Mouse (Mus musculus) heart, embryonic 12.5 days (tissue): ENCODE measurements around the gene Tub. TPM values are rescaled to one million over a fixed set of nuclear protein-coding genes. Genes with fewer than 3 reads are reported as not detected.

Experiments used
- ATAC-seq: fragments of 200-750 bp; cut with Nextera tagmentation; 2 replicates; pipeline ENCODE4 v1.8.0; 2017; ENCODE audit warnings: moderate TSS enrichment, moderate library complexity; ENCODE audit not compliant: insufficient number of reproducible peaks, low FRiP score
- H3K27ac ChIP-seq: fragments of 300-500 bp; sonication (generic); 2 replicates; pipeline ENCODE4 v1.5.1; 2016; ENCODE audit warnings: mild to moderate bottlenecking, moderate library complexity; ENCODE audit not compliant: poor library complexity, severe bottlenecking
- H3K27me3 ChIP-seq: fragments of 300-500 bp; sonication (generic); replicated peaks from 2 replicates; pipeline ENCODE4 v1.6.1; 2016; ENCODE audit warnings: mild to moderate bottlenecking, moderate library complexity
- H3K36me3 ChIP-seq: fragments of 300-500 bp; sonication (generic); 2 replicates; pipeline ENCODE4 v1.6.1; 2016; ENCODE audit warnings: mild to moderate bottlenecking, moderate library complexity
- H3K4me1 ChIP-seq: fragments of 300-500 bp; sonication (generic); replicated peaks from 2 replicates; pipeline ENCODE4 v1.6.1; 2016; ENCODE audit warnings: mild to moderate bottlenecking
- H3K4me2 ChIP-seq: fragments of 300-500 bp; sonication (generic); 2 replicates; pipeline ENCODE4 v1.6.1; 2016; ENCODE audit warnings: mild to moderate bottlenecking, moderate library complexity
- H3K4me3 ChIP-seq: fragments of 300-500 bp; sonication (generic); 2 replicates; pipeline ENCODE4 v1.5.1; 2016; ENCODE audit warnings: mild to moderate bottlenecking
- H3K9ac ChIP-seq: fragments of 300-500 bp; sonication (generic); 2 replicates; pipeline ENCODE4 v1.6.1; 2016; ENCODE audit warnings: mild to moderate bottlenecking, moderate library complexity
- H3K9me3 ChIP-seq: fragments of 300-500 bp; sonication (generic); replicated peaks from 2 replicates; pipeline ENCODE4 v1.6.1; 2016; ENCODE audit warnings: mild to moderate bottlenecking, moderate library complexity
- WGBS: fragments of 180-500 bp; shearing (Covaris S2); methylation state at CpG from one replicate; pipeline ENCODE4 v1.1.7; 2016; 5-methylcytosine and 5-hydroxymethylcytosine counted together
- polyA plus RNA-seq: library from polyadenylated mRNA; unstranded; fragments of >200 nt; fragmentation: Nextera tagmentation; extraction: Ambion mirVana; gene quantifications from 2 replicates; pipeline ENCODE4 v1.2.1, GENCODE M21; 2016

Tub gene
- polyA plus RNA-seq = 0.54 and 0.61 TPM in 2 replicates

- no peak within 1 kb of the TSS for H3K27ac ChIP-seq
- H3K9me3 ChIP-seq = no peaks in the 10 kb centered on the region
- ATAC-seq = peak; percentile 51; the same call in 1 of the 2 replicates
- WGBS = 2% methylated on average over 38 of the region's 44 CpGs
- peaks cover 60% of the 10 kb centered on the region for H3K27me3 ChIP-seq
- H3K4me1 ChIP-seq = peaks cover 10% of the 10 kb centered on the region
- H3K4me2 ChIP-seq = peak within 1 kb of the TSS; percentile 80
- peaks cover 6% of the 10 kb centered on the region for H3K36me3 ChIP-seq
- H3K9ac ChIP-seq = peak within 1 kb of the TSS; percentile 14; the same call in 1 of the 2 replicates
- H3K4me3 ChIP-seq = peak within 1 kb of the TSS; percentile 51
Measured at GRCm38 (mm10) chr7:108950312-108950761, at the start of gene Tub. TSS of gene Tub (plus strand) at chr7:108950338.

DNA sequence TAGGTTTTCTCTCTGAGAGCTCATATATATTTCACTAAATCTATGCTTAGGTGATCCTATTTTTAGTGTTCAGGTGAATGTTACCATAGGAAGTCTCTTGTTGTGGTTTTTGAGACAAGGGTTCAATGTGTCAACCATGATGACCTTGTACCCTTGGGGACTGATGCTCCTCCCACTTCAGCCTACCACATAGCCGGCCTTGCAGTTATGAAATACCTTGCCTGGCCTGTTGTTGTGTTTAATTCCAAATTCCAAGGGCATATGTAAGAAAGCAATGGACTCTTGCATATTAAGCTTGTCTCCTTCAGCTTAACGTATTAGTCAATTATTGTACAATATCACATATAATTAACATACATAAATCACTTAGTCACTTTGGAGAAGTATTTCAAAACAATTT, 46.2 kb upstream of the Tub start:
- WGBS = 71% methylated on average over 2 of the region's 2 CpGs

GRCm38 (mm10) chr7:108927043-108927442, 23.1 kb upstream of the Tub start:
- 59% methylated on average over 4 of the region's 4 CpGs for WGBS
- no peak overlapping the region for H3K4me2 ChIP-seq
- H3K36me3 ChIP-seq = no peaks in the 10 kb centered on the region
- H3K4me1 ChIP-seq = no peaks in the 10 kb centered on the region
- H3K4me3 ChIP-seq = no peak overlapping the region
- no peak overlapping the region for H3K27ac ChIP-seq
- ATAC-seq = no peak
- H3K9me3 ChIP-seq = no peaks in the 10 kb centered on the region
- 0 out of 2 replicates have a peak, but pooled peaks cover 2% of the 10 kb centered on the region for H3K27me3 ChIP-seq
- H3K9ac ChIP-seq = no peak overlapping the region

More for the DNA sequence above, 46.2 kb upstream of the Tub start:
- H3K36me3 ChIP-seq = no peaks in the 10 kb centered on the region
- ATAC-seq = no peak
- H3K27me3 ChIP-seq = no peaks in the 10 kb centered on the region
- H3K4me1 ChIP-seq = no peaks in the 10 kb centered on the region
- no peak overlapping the region for H3K4me3 ChIP-seq
- no peak overlapping the region for H3K9ac ChIP-seq
- H3K4me2 ChIP-seq = no peak overlapping the region
- H3K9me3 ChIP-seq = no peaks in the 10 kb centered on the region
- H3K27ac ChIP-seq = no peak overlapping the region

DNA sequence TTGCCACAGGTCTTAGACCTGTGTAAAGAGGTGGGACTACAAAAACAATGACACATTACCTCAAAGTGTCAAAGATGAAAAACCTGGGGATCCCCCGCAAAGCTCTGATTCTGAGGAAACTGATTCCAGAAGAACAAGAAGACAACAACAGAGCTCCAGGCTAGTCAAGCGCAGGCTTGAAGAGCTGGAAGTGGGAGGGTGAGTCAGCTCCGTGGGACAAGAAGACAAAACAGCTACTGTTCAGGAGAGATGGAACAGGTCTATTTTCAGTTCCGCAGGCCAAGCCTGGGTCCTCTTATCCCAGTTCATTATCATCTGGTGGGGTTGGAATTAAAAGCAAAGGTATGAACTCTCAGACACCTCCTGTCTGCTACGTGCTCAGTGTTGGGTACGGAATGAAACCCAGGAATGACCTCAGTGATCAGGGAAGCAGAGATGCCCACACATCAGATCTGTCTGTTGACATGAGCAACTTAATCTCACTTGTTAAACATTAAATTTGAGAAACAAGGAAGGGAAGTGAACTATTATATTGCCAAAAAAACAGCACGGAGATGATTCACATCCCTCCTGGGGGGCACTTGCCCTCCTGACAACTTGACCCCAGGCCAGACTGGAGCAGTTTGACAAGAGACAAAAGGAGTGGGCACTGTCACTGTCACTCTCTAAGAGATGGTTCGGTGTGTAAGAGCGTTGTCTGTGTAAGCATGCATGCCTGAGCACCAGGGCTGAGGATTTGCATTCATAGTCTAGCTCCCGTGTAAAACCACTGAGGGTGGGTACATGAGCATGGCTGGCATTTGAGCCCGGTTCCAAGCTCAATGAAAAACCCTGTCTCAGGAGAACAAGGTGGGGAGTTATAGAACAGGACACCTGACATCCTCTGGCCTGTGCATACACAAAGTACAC, 21.6 kb upstream of the Tub start:
- no peak for ATAC-seq
- H3K9me3 ChIP-seq = no peaks in the 10 kb centered on the region
- peak overlapping the region; percentile 24; the same call in 1 of the 2 replicates for H3K4me2 ChIP-seq
- H3K9ac ChIP-seq = no peak overlapping the region
- no peak overlapping the region for H3K27ac ChIP-seq
- no peaks in the 10 kb centered on the region for H3K36me3 ChIP-seq
- H3K27me3 ChIP-seq = 0 out of 2 replicates have a peak, but pooled peaks cover 2% of the 10 kb centered on the region
- H3K4me1 ChIP-seq = no peaks in the 10 kb centered on the region
- no peak overlapping the region for H3K4me3 ChIP-seq
- 63% methylated on average over 11 of the region's 11 CpGs for WGBS

DNA sequence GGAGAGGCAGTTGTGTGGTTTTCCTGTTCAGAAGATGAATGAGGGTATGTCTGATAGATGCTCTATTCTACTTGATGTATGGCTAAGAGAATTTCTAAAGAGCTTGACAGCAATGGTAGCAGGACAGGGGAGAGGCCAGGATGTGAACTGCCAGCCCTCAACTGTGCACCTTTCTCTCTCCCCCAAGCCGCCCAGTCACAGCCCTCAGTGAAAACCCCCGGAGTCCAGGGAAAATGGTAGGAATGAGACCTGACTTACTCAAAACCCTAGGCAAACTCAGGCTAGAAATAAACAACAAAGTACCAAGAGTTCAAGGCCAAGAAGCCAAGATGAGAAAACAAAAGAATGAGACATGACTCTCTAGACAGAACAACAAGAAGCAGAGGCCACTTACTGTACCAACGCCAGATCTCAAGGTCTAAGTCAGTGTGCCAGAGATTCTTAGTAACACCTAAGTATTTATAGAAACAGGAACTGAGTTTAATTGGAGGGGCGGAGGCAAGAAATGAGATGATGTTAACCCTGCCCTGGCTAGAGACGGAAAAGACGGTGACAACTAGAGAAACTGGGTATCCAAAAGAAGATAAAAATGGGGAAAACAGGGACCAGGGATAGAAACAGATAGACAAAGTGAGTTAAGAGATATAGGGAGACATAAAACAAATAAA, 20.3 kb upstream of the Tub start, which contains the start of gene Nlrp10:
Gene Nlrp10 (minus strand): TSS at position 453 of the 668 bp plus-strand sequence.
- Histone ChIP-seq H3K4me3 (peak within 1 kb of the TSS; percentile 28), H3K27me3 (0 out of 2 replicates have a peak, but pooled peaks cover 2% of the 10 kb centered on the region), H3K4me1 (peaks cover under 1% of the 10 kb centered on the region; the same call in 1 of the 2 replicates), H3K9ac (no peak within 1 kb of the TSS), H3K4me2 (peak within 1 kb of the TSS; percentile 52), H3K27ac (peak within 1 kb of the TSS; percentile 39; the same call in 1 of the 2 replicates), H3K9me3 (no peaks in the 10 kb centered on the region), H3K36me3 (no peaks in the 10 kb centered on the region)
- WGBS = 46% methylated on average over 6 of the region's 6 CpGs
- ATAC-seq = no peak

- 2% methylated on average over 50 of the region's 50 CpGs for WGBS
- Histone ChIP-seq H3K36me3 (peaks cover 29% of the 10 kb centered on the region), H3K4me1 (peaks cover 12% of the 10 kb centered on the region), H3K27ac (peak within 1 kb of the TSS; percentile 71; the same call in 1 of the 2 replicates), H3K4me2 (peak within 1 kb of the TSS; percentile 94), H3K4me3 (peak within 1 kb of the TSS; percentile 96), H3K9ac (peak within 1 kb of the TSS; percentile 98), H3K9me3 (no peaks in the 10 kb centered on the region), H3K27me3 (no peaks in the 10 kb centered on the region)
- ATAC-seq = peak; percentile 98
Measured at GRCm38 (mm10) chr7:108933794-108934731, 16.1 kb upstream of the Tub start, which contains the start of gene Eif3f. TSS of gene Eif3f (plus strand) at chr7:108934417.

- ATAC-seq = no peak
- Histone ChIP-seq H3K27ac (no peak overlapping the region), H3K4me1 (peaks cover 12% of the 10 kb centered on the region), H3K9me3 (no peaks in the 10 kb centered on the region), H3K36me3 (peaks cover 36% of the 10 kb centered on the region), H3K4me2 (peak overlapping the region; percentile 94), H3K4me3 (peak overlapping the region; percentile 96), H3K27me3 (no peaks in the 10 kb centered on the region), H3K9ac (peak overlapping the region; percentile 98)
- 6% methylated on average over 8 of the region's 8 CpGs for WGBS
Measured at GRCm38 (mm10) chr7:108934836-108935235, 15.3 kb upstream of the Tub start.

GRCm38 (mm10) chr7:108935411-108935810, 14.7 kb upstream of the Tub start:
- WGBS = 76% methylated on average over 7 of the region's 7 CpGs
- peak overlapping the region; percentile 98; the same call in 1 of the 2 replicates for H3K9ac ChIP-seq
- H3K27me3 ChIP-seq = no peaks in the 10 kb centered on the region

GRCm38 (mm10) chr7:108936591-108936990, 13.5 kb upstream of the Tub start:
- peaks cover 54% of the 10 kb centered on the region for H3K36me3 ChIP-seq
- ATAC-seq = no peak
- WGBS = 94% methylated on average over 4 of the region's 4 CpGs
- no peak overlapping the region for H3K4me2 ChIP-seq
- no peak overlapping the region for H3K4me3 ChIP-seq
- H3K27me3 ChIP-seq = no peaks in the 10 kb centered on the region
- no peak overlapping the region for H3K9ac ChIP-seq
- no peaks in the 10 kb centered on the region for H3K9me3 ChIP-seq
- H3K4me1 ChIP-seq = peaks cover 12% of the 10 kb centered on the region
- no peak overlapping the region for H3K27ac ChIP-seq

More at GRCm38 (mm10) chr7:108935411-108935810, 14.7 kb upstream of the Tub start:
- Histone ChIP-seq H3K4me2 (peak overlapping the region; percentile 94), H3K4me1 (peaks cover 12% of the 10 kb centered on the region), H3K4me3 (peak overlapping the region; percentile 96), H3K36me3 (peaks cover 42% of the 10 kb centered on the region), H3K9me3 (no peaks in the 10 kb centered on the region), H3K27ac (no peak overlapping the region)
- ATAC-seq = no peak

- Histone ChIP-seq H3K9ac (no peak overlapping the region), H3K27ac (no peak overlapping the region), H3K4me1 (no peaks in the 10 kb centered on the region), H3K9me3 (no peaks in the 10 kb centered on the region), H3K36me3 (peaks cover 81% of the 10 kb centered on the region), H3K4me3 (no peak overlapping the region), H3K4me2 (no peak overlapping the region), H3K27me3 (no peaks in the 10 kb centered on the region)
- 89% methylated on average over 9 of the region's 9 CpGs for WGBS
- no peak for ATAC-seq
Measured at GRCm38 (mm10) chr7:108941466-108941865, 8.7 kb upstream of the Tub start.
